Mouse (Mus musculus): Measurements from ENCODE around the gene Larp4b. TPM values are rescaled to one million over a fixed set of nuclear protein-coding genes. Genes with fewer than 3 reads are reported as not detected.

Larp4b gene
- total and polyA plus RNA-seq, 3 experiments: 17.0 to 75.3 (median 67.4) TPM

GRCm38 (mm10) chr13:9094186-9094980, 702 bp downstream of the Larp4b start:
- peak overlapping the region; percentile 99 for H3K9ac ChIP-seq (ENCODE audit: low read depth, low read length)
- H3K4me1 ChIP-seq (ENCODE audit: control insufficient read depth, insufficient read depth, low read length): no peaks in the 10 kb centered on the region; the same call in none of the 2 replicates
- peaks cover 10% of the 10 kb centered on the region for H3K36me3 ChIP-seq (ENCODE audit: control insufficient read depth, insufficient read depth, low read length)
- under 1% methylated on average over 62 of the region's 63 CpGs for WGBS
- H3K27ac ChIP-seq: peak overlapping the region; percentile 86
- peaks cover 6% of the 10 kb centered on the region; the same call in 1 of the 2 replicates for H3K79me2 ChIP-seq (replicated peaks; ENCODE audit: control insufficient read depth, insufficient read depth, low read length)
- TF ChIP-seq POLR2A (IDR thresholded peaks at IDR 0.05; ENCODE audit: insufficient read depth, low read depth, low read length) (no peak), EP300 (IDR thresholded peaks at IDR 0.05; ENCODE audit: insufficient read depth, low read depth, low read length) (no peak), CTCF (IDR thresholded peaks at IDR 0.05) (no peak)
- intact Hi-C loops (cut with DNase I): loop anchor here (5.0 kb wide), 2 partner anchors 207 to 668 kb away; partner anchors contain the start of gene Idi1
- peak overlapping the region; percentile 88 for H3K4me3 ChIP-seq
- DNase-seq: peak; percentile 46 to 53
- H3K27me3 ChIP-seq (ENCODE audit: control insufficient read depth, insufficient read depth, low read length): no peaks in the 10 kb centered on the region

- Histone ChIP-seq H3K9ac (ENCODE audit: low read depth, low read length) (no peak overlapping the region), H3K79me2 (replicated peaks; ENCODE audit: control insufficient read depth, insufficient read depth, low read length) (peaks cover 6% of the 10 kb centered on the region), H3K27ac (no peak overlapping the region), H3K4me1 (ENCODE audit: control insufficient read depth, insufficient read depth, low read length) (no peaks in the 10 kb centered on the region; the same call in none of the 2 replicates), H3K36me3 (ENCODE audit: control insufficient read depth, insufficient read depth, low read length) (peaks cover 10% of the 10 kb centered on the region), H3K27me3 (ENCODE audit: control insufficient read depth, insufficient read depth, low read length) (no peaks in the 10 kb centered on the region), H3K4me3 (no peak overlapping the region)
- TF ChIP-seq EP300 (IDR thresholded peaks at IDR 0.05; ENCODE audit: insufficient read depth, low read depth, low read length): no peak
- no peak for TF ChIP-seq CTCF (IDR thresholded peaks at IDR 0.05)
- no peak for DNase-seq
- intact Hi-C loops (cut with DNase I): no loop called here
- 66% methylated on average over 5 of the region's 5 CpGs for WGBS
These were observed 5.6 kb downstream of the Larp4b start for GRCm38 (mm10) chr13:9099289-9099688.

- TF ChIP-seq EP300 (IDR thresholded peaks at IDR 0.05; ENCODE audit: insufficient read depth, low read depth, low read length) (no peak), CTCF (IDR thresholded peaks at IDR 0.05) (no peak), POLR2A (IDR thresholded peaks at IDR 0.05; ENCODE audit: insufficient read depth, low read depth, low read length) (no peak)
- Histone ChIP-seq H3K79me2 (replicated peaks; ENCODE audit: control insufficient read depth, insufficient read depth, low read length) (peaks cover 6% of the 10 kb centered on the region), H3K36me3 (ENCODE audit: control insufficient read depth, insufficient read depth, low read length) (peaks cover 5% of the 10 kb centered on the region), H3K27me3 (ENCODE audit: control insufficient read depth, insufficient read depth, low read length) (no peaks in the 10 kb centered on the region), H3K9ac (ENCODE audit: low read depth, low read length) (no peak overlapping the region), H3K27ac (no peak overlapping the region), H3K4me1 (ENCODE audit: control insufficient read depth, insufficient read depth, low read length) (peaks cover 2% of the 10 kb centered on the region), H3K4me3 (no peak overlapping the region)
- intact Hi-C loops (cut with DNase I): no loop called here
- no peak for DNase-seq
- 97% methylated on average over 2 of the region's 2 CpGs for WGBS
These were observed 6.8 kb downstream of the Larp4b start for GRCm38 (mm10) chr13:9100517-9100916.

- TF ChIP-seq CTCF (IDR thresholded peaks at IDR 0.05) (no peak), EP300 (IDR thresholded peaks at IDR 0.05; ENCODE audit: insufficient read depth, low read depth, low read length) (no peak)
- Histone ChIP-seq H3K4me1 (ENCODE audit: control insufficient read depth, insufficient read depth, low read length) (peaks cover 4% of the 10 kb centered on the region), H3K27me3 (ENCODE audit: control insufficient read depth, insufficient read depth, low read length) (no peaks in the 10 kb centered on the region), H3K79me2 (replicated peaks; ENCODE audit: control insufficient read depth, insufficient read depth, low read length) (peaks cover 4% of the 10 kb centered on the region), H3K9ac (ENCODE audit: low read depth, low read length) (no peak overlapping the region), H3K36me3 (ENCODE audit: control insufficient read depth, insufficient read depth, low read length) (peaks cover 4% of the 10 kb centered on the region; the same call in 1 of the 2 replicates), H3K4me3 (no peak overlapping the region), H3K27ac (no peak overlapping the region)
- WGBS: 77% methylated on average over 5 of the region's 5 CpGs
- no peak for DNase-seq
- intact Hi-C loops (cut with DNase I): no loop called here
These were observed 12.6 kb downstream of the Larp4b start for GRCm38 (mm10) chr13:9106246-9106645.

GRCm38 (mm10) chr13:9106992-9107858, 13.5 kb downstream of the Larp4b start:
- no peak overlapping the region for H3K4me3 ChIP-seq
- peaks cover 4% of the 10 kb centered on the region; the same call in 1 of the 2 replicates for H3K36me3 ChIP-seq (ENCODE audit: control insufficient read depth, insufficient read depth, low read length)
- H3K27me3 ChIP-seq (ENCODE audit: control insufficient read depth, insufficient read depth, low read length): no peaks in the 10 kb centered on the region
- intact Hi-C loops (cut with DNase I): no loop called here
- no peak overlapping the region for H3K27ac ChIP-seq
- WGBS: 71% methylated on average over 2 of the region's 2 CpGs
- no peak for DNase-seq
- H3K79me2 ChIP-seq (replicated peaks; ENCODE audit: control insufficient read depth, insufficient read depth, low read length): peaks cover 7% of the 10 kb centered on the region
- no peak overlapping the region for H3K9ac ChIP-seq (ENCODE audit: low read depth, low read length)
- TF ChIP-seq POLR2A (IDR thresholded peaks at IDR 0.05; ENCODE audit: insufficient read depth, low read depth, low read length) (no peak), EP300 (IDR thresholded peaks at IDR 0.05; ENCODE audit: insufficient read depth, low read depth, low read length) (no peak), CTCF (IDR thresholded peaks at IDR 0.05) (no peak)
- H3K4me1 ChIP-seq (ENCODE audit: control insufficient read depth, insufficient read depth, low read length): peaks cover 4% of the 10 kb centered on the region
